Mouse (Mus musculus): ENCODE results near the gene Srrt. TPM values are rescaled to one million over a fixed set of nuclear protein-coding genes. Genes with fewer than 3 reads are reported as not detected.
A peak's percentile ranks its signal among the peaks of the same experiment; 100 is the strongest.
"Not testable (repeated sequence)": the region's sequence is repeated elsewhere in the genome, so short reads cannot be mapped to it uniquely, and the experiment has no call there.

Gene Srrt
- total RNA-seq, 4 experiments from 2014 or later = 145 to 244 (median 187) TPM

- DNase-seq = no peak
Observed at GRCm38 (mm10) chr5:137295712-137296111, 11.8 kb downstream of the Srrt start.

DNA sequence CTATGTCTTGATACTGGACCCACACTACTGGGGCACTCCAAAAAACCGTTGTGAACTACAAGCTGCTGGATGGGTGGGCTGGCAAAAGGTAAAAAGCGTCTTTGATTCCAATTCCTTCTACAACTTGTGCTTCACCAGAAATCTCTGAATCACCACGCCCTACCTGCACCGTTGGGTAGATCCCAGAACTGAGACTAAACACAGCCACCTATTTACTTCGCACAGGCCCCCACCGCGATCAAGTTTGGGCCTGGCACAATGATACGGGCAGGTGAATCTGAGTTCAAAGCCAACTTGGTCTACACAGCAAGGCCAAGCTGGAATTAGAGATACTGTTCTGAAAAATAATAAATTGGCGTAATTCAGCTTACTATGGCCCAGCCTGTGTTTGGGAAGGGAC, 12.2 kb downstream of the Srrt start:
- DNase-seq = no peak

DNA sequence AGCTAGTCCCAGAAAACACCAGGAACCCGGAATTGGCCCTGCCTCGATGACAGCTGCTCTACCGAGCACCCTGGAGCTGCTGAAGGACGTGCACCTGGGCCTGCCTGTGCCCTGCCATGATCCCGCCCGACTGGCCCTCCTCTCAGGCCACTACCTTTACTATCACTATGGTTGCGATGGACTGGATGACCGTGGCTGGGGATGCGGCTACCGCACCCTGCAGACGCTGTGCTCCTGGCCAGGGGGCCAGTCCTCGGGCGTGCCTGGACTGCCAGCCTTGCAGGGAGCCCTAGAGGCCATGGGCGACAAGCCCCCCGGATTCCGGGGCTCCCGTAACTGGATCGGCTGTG, 12.8 kb downstream of the Srrt start:
- DNase-seq = no peak

DNA sequence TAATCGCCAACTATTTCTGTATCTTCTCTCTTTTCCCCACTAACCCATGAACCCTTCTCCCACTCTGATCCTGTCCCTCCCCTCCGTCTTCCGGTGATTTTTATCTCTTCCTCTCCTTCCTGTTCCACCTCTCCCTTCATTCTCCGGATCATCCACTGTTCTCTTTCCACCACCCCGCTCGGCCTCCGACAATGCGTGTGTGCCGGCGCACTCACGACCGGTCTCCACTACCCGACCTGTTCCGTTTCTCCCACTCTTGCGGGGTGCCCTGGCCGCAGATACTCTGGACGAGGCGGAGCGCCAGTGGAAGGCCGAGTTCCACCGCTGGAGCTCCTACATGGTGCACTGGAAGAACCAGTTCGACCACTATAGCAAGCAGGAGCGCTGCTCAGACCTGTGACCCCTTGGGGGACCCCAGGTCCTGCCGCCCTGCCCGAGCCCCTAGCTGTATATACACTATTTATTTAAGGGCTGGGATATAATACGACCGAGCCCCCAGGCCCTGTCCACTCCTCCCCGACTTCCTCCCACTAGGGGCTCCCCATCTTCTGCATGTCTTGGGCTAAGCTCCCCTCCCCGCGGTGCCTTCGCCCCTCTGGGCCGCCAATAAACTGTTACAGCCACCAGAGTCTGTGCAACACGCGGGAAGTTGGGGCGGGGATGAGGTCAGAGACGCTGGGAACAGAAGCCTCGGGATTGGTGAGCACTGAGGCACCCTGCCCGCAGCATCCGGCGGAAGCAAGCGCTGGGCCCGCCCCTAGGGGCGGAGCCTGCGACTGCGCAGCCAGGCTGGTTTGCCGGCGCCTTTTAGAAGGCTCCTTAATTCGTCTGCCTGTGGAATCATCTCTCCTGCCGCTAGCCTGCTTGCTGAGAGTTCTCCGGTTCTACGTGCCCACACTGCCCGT, 13.4 kb downstream of the Srrt start, which contains the start of gene Ufsp1:
Ufsp1 (plus strand) TSS at position 791 of the 905 bp plus-strand sequence.
- DNase-seq = peak; percentile 95

GRCm38 (mm10) chr5:137293282-137293681, 14.2 kb downstream of the Srrt start:
- DNase-seq = peak; percentile 80

DNA sequence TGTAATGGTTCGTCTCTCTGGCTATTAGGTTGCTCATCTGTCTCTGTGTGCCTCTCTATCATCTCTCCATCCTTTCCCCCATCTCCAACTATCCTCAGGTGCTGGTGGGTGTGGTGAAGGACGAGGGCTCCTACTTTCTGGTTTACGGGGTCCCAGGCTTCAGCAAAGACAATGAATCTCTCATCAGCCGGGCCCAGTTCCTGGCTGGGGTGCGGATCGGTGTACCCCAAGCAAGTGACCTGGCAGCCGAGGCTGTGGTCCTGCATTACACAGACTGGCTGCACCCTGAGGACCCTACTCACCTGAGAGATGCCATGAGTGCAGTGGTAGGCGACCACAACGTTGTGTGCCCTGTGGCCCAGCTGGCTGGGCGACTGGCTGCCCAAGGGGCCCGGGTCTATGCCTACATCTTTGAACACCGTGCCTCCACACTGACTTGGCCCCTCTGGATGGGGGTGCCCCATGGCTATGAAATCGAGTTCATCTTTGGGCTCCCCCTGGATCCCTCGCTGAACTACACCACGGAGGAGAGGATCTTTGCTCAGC, 16.0 kb downstream of the Srrt start:
- no peak for DNase-seq

DNA sequence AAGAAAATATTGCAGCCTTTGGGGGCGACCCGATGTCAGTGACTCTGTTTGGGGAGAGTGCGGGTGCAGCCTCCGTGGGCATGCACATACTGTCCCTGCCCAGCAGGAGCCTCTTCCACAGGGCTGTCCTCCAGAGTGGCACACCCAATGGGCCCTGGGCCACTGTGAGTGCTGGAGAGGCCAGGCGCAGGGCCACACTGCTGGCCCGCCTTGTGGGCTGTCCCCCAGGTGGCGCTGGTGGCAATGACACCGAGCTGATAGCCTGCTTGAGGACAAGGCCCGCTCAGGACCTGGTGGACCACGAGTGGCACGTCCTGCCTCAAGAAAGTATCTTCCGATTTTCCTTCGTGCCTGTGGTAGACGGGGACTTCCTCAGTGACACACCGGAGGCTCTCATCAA, 16.8 kb downstream of the Srrt start:
- no peak for DNase-seq

- no peak for DNase-seq
Observed at GRCm38 (mm10) chr5:137289591-137290365, 17.7 kb downstream of the Srrt start.

- DNase-seq = no peak
Observed at GRCm38 (mm10) chr5:137288999-137289470, 18.4 kb downstream of the Srrt start.

DNA sequence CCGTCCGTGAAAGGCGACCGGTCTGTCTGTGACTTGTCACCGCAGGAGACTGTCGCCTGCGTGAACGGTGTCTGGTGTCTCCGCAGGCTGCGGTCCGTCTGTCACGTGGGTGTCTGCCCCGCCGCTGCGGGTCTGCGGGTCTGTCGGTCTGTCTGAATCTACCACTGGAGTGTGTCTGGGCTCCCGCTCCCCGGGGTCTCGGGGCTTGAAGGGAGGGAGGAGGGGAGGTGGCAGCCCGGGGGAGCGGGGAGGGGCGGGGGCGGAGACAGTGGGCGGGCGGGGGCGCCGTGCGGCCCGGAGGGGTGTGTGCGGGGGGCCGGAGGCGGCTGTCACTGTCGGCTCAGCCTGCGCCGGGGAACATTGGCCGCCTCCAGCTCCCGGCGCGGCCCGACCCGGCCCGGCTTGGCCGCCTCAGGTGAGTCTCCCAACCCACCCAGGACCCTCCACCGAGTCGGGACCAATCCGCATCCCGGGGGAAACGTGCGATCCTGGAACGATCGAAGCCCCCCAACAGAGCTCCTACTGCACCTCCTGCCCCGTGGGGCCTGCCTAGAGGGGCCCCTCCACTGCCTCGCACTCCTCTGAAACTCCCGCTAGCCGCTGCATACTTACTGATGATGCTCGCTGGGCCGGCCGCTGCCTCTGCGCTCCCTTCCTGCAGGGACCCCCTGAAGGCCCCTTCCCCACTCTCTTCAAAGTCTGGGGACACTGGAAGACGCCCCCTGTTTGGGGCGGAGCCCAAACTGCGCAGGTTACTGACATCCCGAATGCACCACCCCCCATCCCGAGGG, 19.3 kb downstream of the Srrt start:
- DNase-seq = no peak

DNA sequence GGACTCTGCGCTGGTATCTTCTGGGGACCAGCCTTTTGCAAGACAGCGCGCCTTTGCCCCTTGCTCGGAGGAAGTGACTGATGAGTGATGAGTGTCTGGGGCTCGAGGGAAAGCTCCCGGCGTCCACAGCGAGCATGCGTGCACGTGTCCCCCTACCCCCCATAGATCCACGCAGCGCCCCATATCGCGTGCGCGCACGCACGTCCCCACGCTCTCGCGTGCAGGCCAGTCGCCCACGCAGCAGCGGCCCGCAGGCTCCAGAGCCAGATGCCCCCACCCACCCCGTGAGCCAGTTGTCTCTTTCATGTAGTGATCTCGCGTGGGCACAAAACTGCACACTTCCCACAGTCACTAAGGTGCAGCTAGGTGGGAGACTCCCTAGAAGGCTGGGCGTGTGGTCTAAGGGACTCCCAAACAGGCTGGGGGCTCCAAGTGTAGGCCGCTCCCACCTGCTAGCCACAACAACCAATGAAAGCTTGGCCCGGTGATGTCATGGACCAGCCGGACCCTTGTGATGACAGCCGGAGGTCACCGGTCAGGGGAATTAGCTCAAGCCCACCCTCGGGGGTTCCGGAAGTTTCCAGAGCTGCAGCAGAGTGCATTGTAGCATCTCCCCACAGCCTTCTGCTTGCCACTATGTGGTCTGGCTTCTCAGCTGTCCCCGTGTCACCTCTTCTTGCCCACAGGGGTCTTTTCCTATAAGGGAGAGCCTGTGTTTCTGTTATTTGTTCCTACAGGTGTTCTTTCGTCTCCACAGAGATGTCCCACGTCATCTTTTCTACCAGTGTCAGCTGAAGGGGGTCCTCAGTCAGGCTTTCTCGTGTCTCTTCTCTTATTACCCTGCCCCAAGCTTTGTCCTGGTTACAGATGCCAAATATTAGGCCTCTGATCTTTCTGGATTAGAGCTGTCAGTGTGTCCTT, 20.2 kb downstream of the Srrt start, which contains the start of gene Ache:
Ache (plus strand) TSS at position 488 of the 921 bp plus-strand sequence.
- no peak for DNase-seq

GRCm38 (mm10) chr5:137286655-137287031, 20.8 kb downstream of the Srrt start:
- peak; percentile 74 for DNase-seq

DNA sequence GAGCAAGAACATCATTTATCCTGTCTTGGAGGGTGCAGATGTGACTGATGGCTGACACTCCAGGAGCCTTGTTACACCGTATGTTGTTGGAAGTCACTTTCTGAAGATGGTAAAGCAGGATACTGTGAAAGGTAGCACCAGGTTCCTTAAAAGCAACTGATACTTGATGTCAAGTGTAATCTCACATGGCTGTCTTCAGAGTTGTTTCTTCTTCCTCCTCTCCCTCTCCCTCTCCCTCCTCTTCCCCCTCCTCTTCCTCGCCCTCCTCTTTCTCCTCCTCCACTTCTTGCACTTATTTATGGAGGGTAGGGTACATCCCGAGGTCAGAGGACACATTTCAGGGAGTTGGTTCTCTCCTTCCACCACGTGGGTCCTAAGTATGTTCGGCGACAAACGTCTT, 21.5 kb downstream of the Srrt start:
- DNase-seq = no peak

DNA sequence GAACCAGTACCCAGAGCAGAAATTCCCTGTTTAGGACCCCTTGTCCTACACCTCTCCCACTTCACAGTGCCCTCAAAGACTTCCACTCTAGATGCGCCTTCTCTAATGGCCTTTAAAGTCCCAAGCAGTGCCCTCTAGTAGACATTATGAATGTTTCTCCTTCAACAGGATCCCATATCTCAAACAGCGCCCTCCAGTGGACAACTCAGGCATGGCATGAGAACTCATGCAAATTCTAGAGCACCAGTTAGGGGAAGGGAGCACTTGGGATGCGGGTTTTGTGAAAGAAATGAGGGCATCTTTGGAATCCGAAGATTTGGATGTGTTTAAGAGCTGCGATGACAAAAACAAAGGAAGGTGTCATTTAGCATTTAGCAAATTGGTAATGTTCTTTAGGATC, 22.4 kb downstream of the Srrt start:
- no peak for DNase-seq

DNA sequence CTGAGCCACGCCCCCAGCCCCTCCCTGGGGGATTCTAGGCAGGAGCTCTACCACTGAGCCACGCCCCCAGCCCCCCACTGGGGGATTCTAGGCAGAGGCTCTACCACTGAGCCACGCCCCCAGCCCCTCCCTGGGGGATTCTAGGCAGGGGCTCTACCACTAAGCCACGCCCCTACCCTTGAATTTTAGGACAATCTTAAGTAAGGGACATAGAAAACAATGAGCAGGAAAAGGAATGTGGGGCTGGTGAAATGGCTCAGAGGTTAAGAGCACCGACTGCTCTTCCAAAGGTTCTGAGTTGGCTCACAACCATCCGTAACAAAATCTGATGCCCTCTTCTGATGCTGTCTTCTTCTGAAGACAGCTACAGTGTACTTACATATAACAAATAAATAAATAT, 23.1 kb downstream of the Srrt start:
- DNase-seq = not testable (repeated sequence)

DNA sequence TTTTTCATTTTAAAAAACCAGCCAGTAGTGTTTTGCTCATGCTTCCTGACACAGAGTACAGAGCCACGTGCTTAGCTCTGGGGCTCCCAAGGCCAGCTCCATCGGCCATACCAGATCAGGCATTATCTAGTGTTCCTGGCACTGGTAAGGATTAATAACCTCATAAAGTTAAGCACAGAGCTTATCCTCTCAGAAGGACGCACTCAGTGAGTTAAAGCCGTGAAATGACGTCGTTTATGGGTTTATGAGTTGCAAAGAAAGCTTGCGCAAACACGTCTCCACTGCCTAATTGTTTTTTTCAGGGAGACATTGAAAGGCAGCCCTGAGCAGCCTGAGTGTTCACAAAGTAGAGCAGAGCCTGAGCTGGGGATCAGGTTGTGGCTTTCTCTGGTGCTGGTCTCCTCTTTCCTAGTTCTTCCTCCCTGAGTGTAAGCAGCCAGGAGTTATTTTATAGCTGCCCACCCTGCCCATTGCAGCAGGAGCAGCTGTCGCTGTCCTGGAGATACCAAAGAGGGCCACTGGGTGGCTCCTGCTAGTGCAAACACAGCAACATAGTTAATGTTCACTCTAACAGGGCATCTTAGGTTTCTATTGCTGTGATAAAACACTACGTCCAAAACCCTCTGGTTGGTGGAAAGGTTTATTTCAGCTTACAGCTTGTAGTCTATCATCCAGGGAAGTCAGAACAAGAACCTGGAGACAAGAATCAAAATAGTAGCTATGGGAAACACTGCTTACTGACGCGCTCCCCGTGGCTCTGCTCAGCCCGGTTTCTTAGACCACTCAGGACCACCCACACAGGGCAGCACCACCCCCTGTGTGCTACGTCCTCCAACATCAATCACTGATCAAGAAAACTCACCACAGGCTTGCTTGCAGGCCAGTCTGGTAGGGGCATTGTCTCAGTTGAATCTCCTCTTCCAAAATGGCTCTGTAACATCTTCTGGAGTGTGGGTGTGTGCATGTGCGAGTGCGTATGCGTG, 29.8 kb downstream of the Srrt start:
- DNase-seq = no peak

DNA sequence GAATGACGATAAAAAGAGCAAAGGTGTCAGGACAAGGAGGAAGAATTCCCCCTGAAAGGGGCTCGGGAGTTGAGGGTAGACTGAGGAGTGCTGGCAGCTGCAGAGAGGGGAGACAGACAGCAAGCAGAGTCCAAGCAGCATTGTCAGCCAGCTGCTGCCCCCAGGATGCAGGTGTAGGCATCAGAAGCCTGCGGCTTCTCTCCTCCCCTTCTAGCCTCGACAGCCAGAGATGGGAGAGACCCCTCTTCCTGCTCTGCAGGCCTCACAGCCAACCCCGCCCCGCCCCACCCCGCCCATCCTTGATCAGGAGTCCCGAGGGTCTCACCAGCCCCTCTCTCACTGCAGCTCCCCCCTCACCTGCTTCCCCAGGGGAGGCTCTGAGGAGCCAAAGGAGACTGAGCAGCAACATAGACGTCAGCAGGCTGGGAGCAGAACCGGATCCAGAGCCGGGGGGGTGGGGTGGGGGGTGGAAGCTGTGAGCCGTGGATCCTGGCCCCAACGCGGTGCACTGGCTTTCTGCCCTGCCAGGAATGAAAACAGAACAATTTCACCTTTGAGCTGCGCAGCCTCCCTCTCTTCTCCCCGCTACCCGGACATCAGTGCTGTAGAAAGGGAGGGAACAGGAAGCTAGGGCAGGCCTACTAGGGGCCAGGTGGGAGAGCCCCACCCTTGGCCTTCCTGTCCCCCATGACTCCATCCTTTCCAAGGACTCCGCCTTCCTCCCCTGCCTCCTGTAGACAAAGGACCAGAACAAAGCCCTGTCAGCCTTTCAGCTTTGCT, 39.2 kb downstream of the Srrt start:
- DNase-seq = no peak

DNA sequence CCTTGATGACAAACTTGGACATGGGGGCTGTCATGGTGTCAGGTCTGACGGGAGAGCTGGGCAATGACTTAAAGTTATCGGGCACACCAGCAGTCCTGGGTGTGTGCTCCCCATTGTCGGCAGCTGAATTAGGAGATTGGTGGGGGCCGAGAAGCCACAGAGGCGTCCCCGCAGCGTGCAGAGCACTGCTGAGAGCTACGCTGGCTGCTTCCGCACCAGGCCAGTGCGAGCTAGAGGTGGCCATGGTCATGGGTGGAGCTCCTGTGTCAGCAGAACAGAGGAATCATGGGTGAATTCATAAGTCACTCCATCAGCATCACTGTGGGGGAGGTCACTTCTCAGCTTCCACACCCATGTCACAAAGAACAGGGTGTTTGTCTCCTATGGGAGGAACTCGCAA, 42.7 kb downstream of the Srrt start:
- no peak for DNase-seq
